Mouse (Mus musculus) intestine, embryonic 14.5 days (tissue): ENCODE measurements at regions not wholly inside any gene's neighbourhood (a gene's known extent, or its start where the extent isn't known, plus 50 kb on each side); places are given as distances from the start of the nearest gene placed in this dataset.

Source experiments
- ATAC-seq: fragments of 200-750 bp; cut with Nextera tagmentation; replicated peaks from 2 replicates; pipeline ENCODE4 v1.8.0; 2017; ENCODE audit warnings: low read depth, moderate number of reproducible peaks, moderate TSS enrichment, moderate library complexity; ENCODE audit not compliant: low FRiP score, low TSS enrichment
- DNase-seq: peaks from one replicate; pipeline ENCODE4 v3.0.0-alpha.2; 2018; ENCODE audit warnings: low spot score
- H3K27ac ChIP-seq: fragments of 300-500 bp; sonication (generic); 2 replicates; pipeline ENCODE4 v1.5.1; 2014; ENCODE audit warnings: low read depth, mild to moderate bottlenecking, control low read depth
- H3K27me3 ChIP-seq: fragments of 300-500 bp; sonication (generic); replicated peaks from 2 replicates; pipeline ENCODE4 v1.6.1; 2014; ENCODE audit warnings: low read length, control low read depth; ENCODE audit not compliant: control insufficient read depth, insufficient read depth
- H3K36me3 ChIP-seq: fragments of 300-500 bp; sonication (generic); 2 replicates; pipeline ENCODE4 v1.6.1; 2014; ENCODE audit warnings: low read length, control low read depth; ENCODE audit not compliant: control insufficient read depth, insufficient read depth
- H3K4me1 ChIP-seq: fragments of 300-500 bp; sonication (generic); replicated peaks from 2 replicates; pipeline ENCODE4 v1.6.1; 2014; ENCODE audit warnings: low read length, control low read depth, mixed read lengths; ENCODE audit not compliant: control insufficient read depth, insufficient read depth
- H3K4me2 ChIP-seq: fragments of 300-500 bp; sonication (generic); 2 replicates; pipeline ENCODE4 v1.6.1; 2014; ENCODE audit warnings: low read length
- H3K4me3 ChIP-seq: fragments of 300-500 bp; sonication (generic); 2 replicates; pipeline ENCODE4 v1.5.1; 2014; ENCODE audit warnings: low read depth, low read length, control low read depth, mixed read lengths
- H3K9ac ChIP-seq: fragments of 300-500 bp; sonication (generic); 2 replicates; pipeline ENCODE4 v1.6.1; 2014; ENCODE audit warnings: mild to moderate bottlenecking, low read length
- H3K9me3 ChIP-seq: fragments of 300-500 bp; sonication (generic); 2 replicates; pipeline ENCODE4 v1.6.1; 2016; ENCODE audit warnings: low read length, control low read depth; ENCODE audit not compliant: control insufficient read depth
- WGBS: fragments of 180-500 bp; shearing (Covaris S2); extraction: QIAGEN DNeasy Blood & Tissue Kit; methylation state at CpG from one replicate; pipeline ENCODE4 v1.1.7; 2014; 5-methylcytosine and 5-hydroxymethylcytosine counted together

DNA sequence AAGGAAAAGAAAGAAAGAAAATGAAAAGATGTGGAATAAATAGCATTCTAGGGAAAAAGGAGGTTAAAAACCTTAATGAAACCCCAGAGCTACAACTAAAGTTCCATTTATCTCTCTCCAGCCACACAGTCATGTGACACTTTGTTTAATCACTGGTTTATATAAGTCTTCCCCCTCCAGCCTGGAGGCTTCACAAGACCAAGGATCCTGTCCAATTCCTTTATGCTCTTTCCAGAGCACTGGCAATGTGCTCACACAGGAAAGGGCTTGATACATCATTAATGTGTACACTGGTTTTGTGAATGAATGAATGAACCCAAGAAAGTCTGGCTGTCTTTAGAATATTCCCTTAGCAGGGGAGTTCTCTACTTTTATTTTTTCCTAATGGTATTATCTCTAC lies 221.1 kb upstream of the Xrcc4 start:
- Histone ChIP-seq H3K9ac (no peak overlapping the region), H3K4me1 (no peaks in the 10 kb centered on the region), H3K36me3 (no peaks in the 10 kb centered on the region), H3K27ac (no peak overlapping the region), H3K27me3 (no peaks in the 10 kb centered on the region), H3K4me3 (no peak overlapping the region), H3K9me3 (no peaks in the 10 kb centered on the region), H3K4me2 (no peak overlapping the region)
- DNase-seq: no peak
- ATAC-seq: peak; percentile 64; the same call in 1 of the 2 replicates

DNA sequence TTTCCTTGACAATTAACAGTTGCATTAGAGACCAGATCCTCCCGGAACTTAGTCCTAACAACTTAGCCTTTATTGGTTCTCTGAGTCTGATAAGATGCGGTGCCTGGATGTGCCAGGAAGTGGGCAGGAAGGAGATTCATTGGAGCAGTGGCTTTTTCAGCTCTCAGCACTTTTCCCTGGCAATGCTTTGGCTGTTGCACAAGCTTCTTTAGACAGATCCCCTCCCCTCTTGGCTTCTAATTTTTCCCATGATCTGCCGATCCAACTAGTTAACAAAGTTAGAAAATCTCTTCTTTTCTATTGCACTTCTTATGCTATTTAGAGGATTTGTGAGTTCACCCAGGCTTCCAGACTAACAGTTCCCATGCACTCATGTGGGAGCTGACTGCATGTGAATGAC lies 211.1 kb upstream of the Xrcc4 start:
- no peak overlapping the region for H3K4me3 ChIP-seq
- DNase-seq: no peak
- H3K4me1 ChIP-seq: no peaks in the 10 kb centered on the region
- ATAC-seq: no peak
- no peaks in the 10 kb centered on the region for H3K36me3 ChIP-seq
- H3K27me3 ChIP-seq: no peaks in the 10 kb centered on the region
- WGBS: 55% methylated on average over 3 of the region's 3 CpGs
- H3K4me2 ChIP-seq: no peak overlapping the region
- no peak overlapping the region for H3K9ac ChIP-seq
- no peak overlapping the region for H3K27ac ChIP-seq
- H3K9me3 ChIP-seq: no peaks in the 10 kb centered on the region

DNA sequence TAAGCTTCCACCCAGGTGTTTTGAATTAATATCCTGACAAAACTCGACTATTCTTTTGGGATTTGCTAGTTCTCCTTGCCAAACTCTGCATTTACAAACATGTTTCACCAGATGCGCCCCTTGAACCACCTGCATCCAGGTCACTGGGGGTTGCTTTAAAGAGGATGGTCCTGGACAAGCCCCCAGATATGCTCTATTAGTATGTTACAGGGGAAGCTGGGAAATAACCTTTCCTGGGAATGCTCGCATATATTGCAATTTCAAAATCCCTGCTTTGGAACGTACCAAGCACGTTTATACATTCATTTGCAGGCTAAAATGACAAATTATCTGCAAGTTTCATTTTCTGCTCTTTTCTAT lies 205.2 kb upstream of the Xrcc4 start:
- Histone ChIP-seq H3K9me3 (no peaks in the 10 kb centered on the region), H3K27ac (no peak overlapping the region), H3K9ac (no peak overlapping the region), H3K36me3 (no peaks in the 10 kb centered on the region), H3K27me3 (no peaks in the 10 kb centered on the region), H3K4me3 (no peak overlapping the region), H3K4me2 (no peak overlapping the region), H3K4me1 (no peaks in the 10 kb centered on the region)
- WGBS: 85% methylated on average over 5 of the region's 5 CpGs
- ATAC-seq (no peak), DNase-seq (no peak)

DNA sequence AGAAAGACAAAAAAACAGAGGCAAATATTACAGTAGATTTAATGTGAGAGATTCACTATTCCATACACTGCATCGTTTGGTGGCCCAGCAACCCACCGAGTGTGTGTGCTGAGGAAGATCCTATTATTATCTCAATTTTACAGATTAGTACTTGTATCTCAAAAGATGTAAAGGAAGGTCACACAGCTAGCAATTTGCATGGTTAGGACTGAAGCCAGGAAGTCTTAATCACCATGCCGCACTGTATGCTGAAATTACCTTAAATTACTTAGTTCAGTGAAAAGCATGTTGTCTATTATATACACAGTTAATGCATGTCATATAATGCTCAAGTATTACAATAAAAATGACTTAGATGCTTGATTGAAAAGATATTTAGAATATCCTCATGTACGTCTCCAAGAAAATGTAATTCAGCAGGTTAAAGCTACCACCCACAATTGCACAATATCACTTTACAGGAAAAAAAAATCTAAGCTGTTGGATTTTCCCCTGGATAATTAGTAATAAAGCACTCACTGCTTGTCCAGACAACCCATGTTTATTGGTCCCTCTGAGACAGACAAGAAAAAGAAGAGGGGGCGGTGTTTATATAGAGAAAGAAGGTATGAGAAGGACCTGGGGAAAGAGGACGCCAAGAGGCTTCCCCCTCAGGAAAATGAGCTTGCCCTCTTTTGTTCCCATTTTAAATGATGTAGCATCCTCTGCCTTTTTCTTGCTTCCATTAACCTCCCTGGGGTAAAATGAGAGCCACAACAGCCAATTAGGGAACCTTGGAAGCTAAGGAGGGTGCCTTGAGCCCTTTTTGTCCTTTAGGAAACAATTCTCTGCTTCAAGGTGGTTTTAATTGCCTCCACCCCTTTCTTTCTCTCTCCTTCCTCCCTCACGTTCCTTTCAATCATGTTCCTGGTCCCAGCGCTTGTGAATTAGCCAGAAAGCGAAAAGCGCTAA lies 204.6 kb upstream of the Xrcc4 start:
- DNase-seq: no peak

DNA sequence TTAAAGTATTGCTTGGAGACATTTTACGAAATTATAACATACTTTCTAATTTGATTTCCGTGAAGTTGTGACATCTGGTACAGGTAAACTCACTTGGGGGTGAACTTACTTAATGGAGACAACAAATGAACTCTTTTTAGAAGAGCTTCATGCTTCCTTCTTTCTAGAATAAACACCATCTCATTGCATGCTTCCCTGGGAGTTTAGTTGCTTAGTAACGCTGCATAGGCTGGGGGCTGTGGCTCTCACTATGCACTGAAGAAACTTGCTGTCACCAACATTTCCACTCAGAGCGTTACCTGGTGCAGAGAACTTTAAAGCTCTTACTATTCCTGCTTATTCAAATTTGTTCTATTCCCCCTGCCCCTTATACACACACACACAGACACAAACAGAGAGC lies 203.5 kb upstream of the Xrcc4 start:
- no peak for DNase-seq
- no peak overlapping the region for H3K4me3 ChIP-seq
- H3K27ac ChIP-seq: no peak overlapping the region
- WGBS: 43% methylated on average over 4 of the region's 4 CpGs
- H3K9me3 ChIP-seq: no peaks in the 10 kb centered on the region
- H3K4me1 ChIP-seq: no peaks in the 10 kb centered on the region
- no peaks in the 10 kb centered on the region for H3K27me3 ChIP-seq
- H3K36me3 ChIP-seq: no peaks in the 10 kb centered on the region
- H3K4me2 ChIP-seq: no peak overlapping the region
- no peak overlapping the region for H3K9ac ChIP-seq
- no peak for ATAC-seq

More for the DNA sequence above, 204.6 kb upstream of the Xrcc4 start:
- H3K9ac ChIP-seq: no peak overlapping the region
- no peak overlapping the region for H3K4me3 ChIP-seq
- WGBS: 76% methylated on average over 10 of the region's 10 CpGs
- no peak for ATAC-seq
- H3K4me1 ChIP-seq: no peaks in the 10 kb centered on the region
- H3K36me3 ChIP-seq: no peaks in the 10 kb centered on the region
- no peaks in the 10 kb centered on the region for H3K27me3 ChIP-seq
- H3K9me3 ChIP-seq: no peaks in the 10 kb centered on the region
- H3K4me2 ChIP-seq: no peak overlapping the region
- no peak overlapping the region for H3K27ac ChIP-seq

DNA sequence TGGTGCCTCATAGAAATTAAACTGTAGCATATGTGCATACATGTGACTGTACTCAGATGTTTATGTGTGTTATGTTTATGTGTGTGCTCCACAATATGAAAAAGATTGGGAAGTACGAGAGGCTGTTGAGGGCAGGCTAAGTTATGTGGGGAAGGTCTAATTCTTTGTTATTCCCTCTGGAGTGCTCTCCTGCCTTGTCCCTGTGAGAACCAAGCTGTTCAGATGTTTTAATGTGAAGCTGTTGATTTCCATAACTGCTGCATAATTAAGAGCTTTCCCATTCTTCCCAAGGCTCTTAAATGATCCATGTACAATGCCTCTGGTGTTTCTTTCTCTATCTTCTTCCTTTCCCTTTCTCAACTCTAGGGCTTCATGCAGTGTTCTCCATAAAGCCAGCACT lies 202.7 kb upstream of the Xrcc4 start:
- DNase-seq (no peak), ATAC-seq (no peak)
- no peaks in the 10 kb centered on the region for H3K9me3 ChIP-seq
- H3K4me3 ChIP-seq: no peak overlapping the region
- H3K9ac ChIP-seq: no peak overlapping the region
- H3K27ac ChIP-seq: no peak overlapping the region
- no peaks in the 10 kb centered on the region for H3K36me3 ChIP-seq
- no peak overlapping the region for H3K4me2 ChIP-seq
- H3K4me1 ChIP-seq: no peaks in the 10 kb centered on the region
- WGBS: 73% methylated on average over 1 of the region's 1 CpGs
- H3K27me3 ChIP-seq: no peaks in the 10 kb centered on the region

DNA sequence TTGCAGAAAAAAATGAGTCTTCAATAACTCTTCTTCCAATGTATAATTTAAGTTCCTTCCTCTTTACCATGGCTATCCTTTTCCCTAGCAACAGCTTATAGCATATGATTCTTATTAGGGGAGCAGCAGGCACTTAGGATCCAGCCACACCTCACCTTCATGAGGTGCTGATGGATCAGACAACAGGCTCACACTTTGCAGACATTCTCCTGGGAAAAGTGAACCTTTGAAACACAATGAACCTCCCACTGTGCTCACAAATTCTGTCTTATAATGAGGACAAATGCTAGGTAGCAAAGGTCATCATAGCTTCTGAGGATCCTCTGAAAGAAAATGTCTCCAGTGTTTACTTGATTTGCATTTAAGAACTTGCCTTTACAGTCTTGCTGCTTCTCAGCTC lies 191.6 kb upstream of the Xrcc4 start:
- ATAC-seq (no peak), DNase-seq (no peak)
- Histone ChIP-seq H3K27me3 (no peaks in the 10 kb centered on the region), H3K9me3 (0 out of 2 replicates have a peak, but pooled peaks cover 3% of the 10 kb centered on the region), H3K4me3 (no peak overlapping the region), H3K4me1 (no peaks in the 10 kb centered on the region), H3K9ac (no peak overlapping the region), H3K36me3 (no peaks in the 10 kb centered on the region), H3K4me2 (no peak overlapping the region), H3K27ac (no peak overlapping the region)

DNA sequence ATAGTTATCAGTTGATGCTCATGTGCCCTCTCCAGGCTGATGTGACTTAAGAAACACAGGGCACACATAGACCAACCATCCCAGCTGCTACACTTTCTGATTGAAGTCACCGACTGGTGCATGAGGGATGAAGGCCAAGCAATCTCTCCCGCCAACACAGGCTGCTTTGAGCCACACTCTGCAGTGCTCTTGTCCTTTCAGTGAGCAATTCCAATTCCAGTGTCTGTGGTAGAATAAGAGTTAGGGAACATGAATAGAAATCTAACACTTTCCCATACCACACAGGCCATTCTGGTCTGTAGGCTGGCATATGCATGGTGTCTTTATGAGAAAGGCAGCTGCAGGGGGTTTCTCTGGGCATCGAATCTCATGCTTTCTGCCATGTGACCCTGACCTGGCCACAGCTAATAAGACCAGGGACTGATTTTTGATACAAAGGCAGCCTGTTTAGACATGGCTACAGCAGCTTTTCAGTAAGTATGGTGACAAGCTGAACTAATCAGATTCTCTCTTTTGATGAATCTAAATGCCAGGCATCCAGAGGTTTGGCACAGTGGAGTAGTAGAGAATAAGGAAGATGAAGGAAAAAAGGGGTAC lies 190.5 kb upstream of the Xrcc4 start:
- Histone ChIP-seq H3K9me3 (0 out of 2 replicates have a peak, but pooled peaks cover 3% of the 10 kb centered on the region), H3K4me3 (no peak overlapping the region), H3K9ac (no peak overlapping the region), H3K27me3 (no peaks in the 10 kb centered on the region), H3K36me3 (no peaks in the 10 kb centered on the region), H3K27ac (no peak overlapping the region), H3K4me1 (no peaks in the 10 kb centered on the region), H3K4me2 (no peak overlapping the region)
- DNase-seq (no peak), ATAC-seq (no peak)
- 78% methylated on average over 3 of the region's 3 CpGs for WGBS

DNA sequence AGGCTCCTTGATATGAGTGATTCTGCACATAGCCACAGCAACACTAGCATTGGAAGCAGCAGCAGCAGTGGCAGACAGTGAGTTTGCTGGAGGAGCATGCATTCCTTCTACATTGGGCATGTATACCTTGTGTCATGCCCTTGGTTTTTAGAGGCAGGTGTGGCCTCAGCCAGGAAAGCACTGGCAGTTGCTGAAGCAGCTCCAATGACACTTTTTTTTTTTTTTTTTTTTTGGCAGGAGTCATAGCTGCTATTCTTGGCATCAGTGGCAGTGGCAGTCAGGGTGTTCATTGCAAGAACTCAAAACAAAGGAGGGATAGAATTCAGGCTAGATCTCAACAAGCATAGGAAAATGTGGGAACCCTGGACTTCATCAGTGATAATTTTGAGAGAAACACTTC lies 189.9 kb upstream of the Xrcc4 start:
- Histone ChIP-seq H3K4me3 (no peak overlapping the region), H3K9ac (no peak overlapping the region), H3K27ac (no peak overlapping the region), H3K27me3 (no peaks in the 10 kb centered on the region), H3K4me2 (no peak overlapping the region), H3K36me3 (no peaks in the 10 kb centered on the region), H3K9me3 (no peaks in the 10 kb centered on the region), H3K4me1 (no peaks in the 10 kb centered on the region)
- ATAC-seq (no peak), DNase-seq (no peak)
